Mouse (Mus musculus): ENCODE measurements around the gene Ptma. TPM values are rescaled to one million over a fixed set of nuclear protein-coding genes. Genes with fewer than 3 reads are reported as not detected.

Ptma gene
- polyA plus RNA-seq, 1 experiment from 2014 or later, result 2,326 TPM

GRCm38 (mm10) chr1:86503165-86503747, 23.3 kb upstream of the Ptma start:
- CTCF ChIA-PET, result interaction anchor here (1.3 to 25.4 kb wide), 6 partner anchors 12 to 64 kb away, joined by 6 to 307 read pairs (median 8); partner anchors contain the start of gene Ptma
- in situ Hi-C loops (cut with MboI; ENCODE audit: low pct_unique_long_range_greater_than_20kb), result loop anchor here (5.0 kb wide), 2 partner anchors 34 to 61 kb away; no protein-coding TSS in a partner anchor
- ATAC-seq, result no peak
- POLR2A ChIA-PET, result interaction anchor here (0.6 to 2.8 kb wide), 5 partner anchors 19 to 29 kb away, joined by 3 to 20 read pairs (median 8); partner anchors contain the start of gene Ptma
- H3K27me3 ChIP-seq, result no peaks in the 10 kb centered on the region
- no peak for TF ChIP-seq CTCF (IDR thresholded peaks at IDR 0.05)
- DNase-seq (ENCODE audit: low read depth, low spot score), result no peak

DNA sequence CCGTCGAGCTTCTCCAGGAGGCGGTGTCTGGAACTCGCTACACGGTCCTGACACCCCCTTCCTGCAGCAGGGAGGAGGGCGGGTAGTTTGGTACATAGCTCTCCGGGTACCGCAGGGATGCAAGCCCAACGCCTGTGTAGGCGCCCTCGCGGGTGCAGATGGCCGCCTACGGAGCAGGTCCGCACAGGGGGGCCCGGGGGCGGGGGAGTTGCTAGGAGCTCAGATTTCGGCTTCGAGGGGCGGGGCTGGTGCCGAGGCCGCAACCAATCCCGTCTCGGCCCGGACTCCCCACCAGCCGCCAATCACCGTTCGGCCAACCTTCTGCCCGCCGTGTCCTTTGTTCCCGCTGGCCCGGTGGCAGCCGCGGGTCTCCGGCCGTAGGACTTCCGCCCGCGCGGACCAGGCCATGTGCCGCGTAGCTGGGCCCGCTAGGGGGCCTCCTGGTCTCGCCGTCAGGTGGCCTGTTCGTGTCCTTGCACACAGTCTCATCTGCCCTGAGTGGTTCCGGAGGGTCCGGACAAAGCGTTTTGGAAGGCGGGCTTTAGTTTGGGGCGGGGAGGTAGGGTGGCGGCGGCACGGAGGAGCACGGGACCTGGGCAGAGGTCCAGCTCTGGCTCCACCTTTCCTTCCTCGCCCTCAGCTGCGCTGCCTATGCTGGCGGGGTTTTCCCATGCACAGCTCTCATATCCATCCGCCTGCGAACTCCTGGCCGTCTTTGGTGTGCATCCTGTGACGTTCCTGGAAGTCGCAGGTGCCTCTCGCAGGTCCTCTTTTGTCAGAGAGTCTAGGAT, 22.4 kb upstream of the Ptma start:
- ChIA-PET POLR2A (interaction anchor here (0.5 to 2.8 kb wide), 7 partner anchors 16 to 38 kb away, joined by 3 to 20 read pairs (median 5); partner anchors contain the start of gene Ptma), CTCF (interaction anchor here (1.3 to 25.4 kb wide), 7 partner anchors 11 to 65 kb away, joined by 3 to 307 read pairs (median 7); partner anchors contain the start of gene Ptma)
- no peak for TF ChIP-seq CTCF (IDR thresholded peaks at IDR 0.05)
- in situ Hi-C loops (cut with MboI; ENCODE audit: low pct_unique_long_range_greater_than_20kb), result loop anchor here (5.0 kb wide), 2 partner anchors 33 to 62 kb away; no protein-coding TSS in a partner anchor
- peak; percentile 74 for DNase-seq (ENCODE audit: low read depth, low spot score)
- no peaks in the 10 kb centered on the region for H3K27me3 ChIP-seq
- peak; percentile 92 for ATAC-seq

DNA sequence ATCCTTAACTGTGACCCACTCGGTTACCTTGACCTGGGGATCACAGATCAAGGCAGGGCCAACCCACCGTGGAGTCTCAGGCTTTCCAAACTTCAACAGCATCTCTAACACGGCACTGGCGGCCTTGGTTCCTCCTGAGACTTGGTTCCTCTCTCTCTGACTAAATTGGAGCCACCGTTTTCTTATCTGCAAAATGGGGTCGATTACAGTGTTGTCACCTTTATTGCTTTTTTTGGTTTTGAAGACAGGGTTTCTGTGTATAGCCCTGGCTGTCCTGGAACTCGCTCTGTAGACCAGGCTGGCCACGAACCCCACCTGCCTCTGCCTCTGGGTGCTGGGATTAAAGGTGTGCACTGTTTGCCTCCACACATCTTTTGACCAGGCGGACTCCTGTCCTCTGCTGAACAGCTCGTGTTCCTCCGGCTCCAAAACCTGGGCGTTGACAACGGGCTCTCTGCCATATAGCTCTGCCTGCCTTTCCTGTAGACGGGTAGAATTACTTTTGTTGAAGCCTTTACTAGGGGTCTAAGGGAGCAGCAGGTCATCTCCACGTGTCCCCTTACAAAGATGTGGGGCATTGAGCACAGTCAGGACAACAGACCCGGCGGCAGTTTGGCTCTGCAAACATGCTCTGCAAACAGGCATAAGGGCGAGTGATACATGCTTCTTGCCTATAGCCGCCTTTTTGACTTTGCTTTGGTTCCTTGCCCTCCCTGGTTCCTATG, 21.7 kb upstream of the Ptma start:
- ATAC-seq, result no peak
- CTCF ChIA-PET, result interaction anchor here (1.3 to 25.4 kb wide), 7 partner anchors 10 to 66 kb away, joined by 3 to 307 read pairs (median 7); partner anchors contain the start of gene Ptma
- no peak for TF ChIP-seq CTCF (IDR thresholded peaks at IDR 0.05)
- in situ Hi-C loops (cut with MboI; ENCODE audit: low pct_unique_long_range_greater_than_20kb), result loop anchor here (5.0 kb wide), 2 partner anchors 32 to 63 kb away; no protein-coding TSS in a partner anchor
- H3K27me3 ChIP-seq, result no peaks in the 10 kb centered on the region
- POLR2A ChIA-PET, result interaction anchor here (0.5 to 2.8 kb wide), 6 partner anchors 17 to 39 kb away, joined by 3 to 20 read pairs (median 6); partner anchors contain the start of gene Ptma
- no peak for DNase-seq (ENCODE audit: low read depth, low spot score)

- no peak for DNase-seq (ENCODE audit: low read depth, low spot score)
- in situ Hi-C loops (cut with MboI; ENCODE audit: low pct_unique_long_range_greater_than_20kb), result no loop called here
- POLR2A ChIA-PET, result interaction anchor here (1.8 to 2.8 kb wide), 3 partner anchors 17 to 22 kb away, joined by 5 to 20 read pairs (median 15); partner anchors contain the start of gene Ptma
Measured at GRCm38 (mm10) chr1:86505461-86505860, 21.1 kb upstream of the Ptma start.

DNA sequence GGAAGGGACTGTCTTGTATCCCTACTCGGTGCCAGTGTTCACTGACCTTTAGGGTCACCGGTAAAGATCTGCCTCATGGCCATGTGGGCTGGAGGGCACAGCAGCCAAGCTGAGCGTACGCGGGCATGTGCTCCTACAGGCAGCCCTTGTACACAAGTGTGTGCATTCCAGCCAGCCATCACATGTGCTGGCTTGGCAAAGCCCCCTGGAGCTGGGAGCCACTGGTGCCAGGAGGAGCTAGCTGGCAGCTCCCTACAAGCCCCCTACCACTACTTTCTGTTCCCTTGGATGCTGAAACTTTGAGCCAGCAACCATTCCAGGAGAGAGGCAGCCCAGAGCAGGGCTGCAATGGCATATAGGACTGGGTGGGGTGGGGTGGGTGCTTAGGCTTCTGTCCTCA, 20.1 kb upstream of the Ptma start:
- DNase-seq (ENCODE audit: low read depth, low spot score) (no peak), ATAC-seq (no peak)
- no peak for TF ChIP-seq CTCF (IDR thresholded peaks at IDR 0.05)
- POLR2A ChIA-PET, result interaction anchor here (1.1 to 2.3 kb wide), 2 partner anchors 20 to 71 kb away, joined by 3 to 6 read pairs; partner anchors contain the start of gene Ptma
- no peaks in the 10 kb centered on the region for H3K27me3 ChIP-seq
- in situ Hi-C loops (cut with MboI; ENCODE audit: low pct_unique_long_range_greater_than_20kb), result no loop called here
- CTCF ChIA-PET, result interaction anchor here (2.9 to 25.4 kb wide), 3 partner anchors 12 to 67 kb away, joined by 10 to 307 read pairs (median 15); partner anchors contain the start of gene Ptma

More at GRCm38 (mm10) chr1:86505461-86505860, 21.1 kb upstream of the Ptma start:
- TF ChIP-seq CTCF (IDR thresholded peaks at IDR 0.05), result no peak
- CTCF ChIA-PET, result interaction anchor here (2.9 to 25.4 kb wide), 3 partner anchors 13 to 66 kb away, joined by 10 to 307 read pairs (median 15); partner anchors contain the start of gene Ptma
- ATAC-seq, result no peak
- no peaks in the 10 kb centered on the region for H3K27me3 ChIP-seq

GRCm38 (mm10) chr1:86507866-86508265, 18.7 kb upstream of the Ptma start:
- no peaks in the 10 kb centered on the region for H3K27me3 ChIP-seq
- CTCF ChIA-PET, result interaction anchor here (25.4 kb wide), 1 partner anchor 20 kb away, joined by 307 read pairs; the partner anchor contains the start of gene Ptma
- in situ Hi-C loops (cut with MboI; ENCODE audit: low pct_unique_long_range_greater_than_20kb), result no loop called here
- POLR2A ChIA-PET, result interaction anchor here (2.3 kb wide), 1 partner anchor 18 kb away, joined by 6 read pairs; the partner anchor contains the start of gene Ptma
- DNase-seq (ENCODE audit: low read depth, low spot score), result no peak
- ATAC-seq, result no peak
- TF ChIP-seq CTCF (IDR thresholded peaks at IDR 0.05), result no peak

DNA sequence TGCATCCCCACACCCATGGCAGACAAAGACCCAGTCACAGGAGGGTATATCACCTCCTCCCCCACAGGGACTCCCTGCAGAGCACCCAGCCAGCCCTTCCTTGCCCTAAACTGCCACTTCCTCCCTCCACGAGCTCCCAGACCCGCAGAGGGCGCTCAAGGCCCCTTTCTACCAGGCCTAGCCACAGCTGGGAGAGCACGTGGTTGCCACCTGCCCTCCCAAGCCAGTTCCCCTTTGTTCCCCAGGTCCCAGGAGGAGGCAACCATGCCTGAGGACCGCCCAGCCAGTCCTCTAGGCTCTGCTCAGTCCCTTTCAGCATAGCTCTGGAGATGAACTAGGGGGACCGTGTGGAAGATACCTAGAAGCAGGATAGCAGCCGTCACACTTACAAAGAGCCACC, 17.1 kb upstream of the Ptma start:
- POLR2A ChIA-PET, result interaction anchor here (0.6 to 1.8 kb wide), 4 partner anchors 17 to 22 kb away, joined by 3 to 9 read pairs (median 4); no protein-coding TSS in a partner anchor
- no peak for TF ChIP-seq CTCF (IDR thresholded peaks at IDR 0.05)
- no peaks in the 10 kb centered on the region for H3K27me3 ChIP-seq
- peak; percentile 66 for ATAC-seq
- in situ Hi-C loops (cut with MboI; ENCODE audit: low pct_unique_long_range_greater_than_20kb), result no loop called here
- no peak for DNase-seq (ENCODE audit: low read depth, low spot score)
- CTCF ChIA-PET, result interaction anchor here (1.1 to 25.4 kb wide), 3 partner anchors 10 to 70 kb away, joined by 6 to 307 read pairs (median 10); partner anchors contain the start of gene Ptma

- CTCF ChIA-PET, result interaction anchor here (2.2 to 25.4 kb wide), 2 partner anchors 18 to 71 kb away, joined by 10 to 307 read pairs; partner anchors contain the start of gene Ptma
- in situ Hi-C loops (cut with MboI; ENCODE audit: low pct_unique_long_range_greater_than_20kb), result no loop called here
- POLR2A ChIA-PET, result interaction anchor here (0.6 to 2.2 kb wide), 4 partner anchors 12 to 22 kb away, joined by 3 to 9 read pairs (median 5); no protein-coding TSS in a partner anchor
- H3K27me3 ChIP-seq, result no peaks in the 10 kb centered on the region
- no peak for TF ChIP-seq CTCF (IDR thresholded peaks at IDR 0.05)
- DNase-seq (ENCODE audit: low read depth, low spot score) (no peak), ATAC-seq (no peak)
Measured at GRCm38 (mm10) chr1:86510266-86510665, 16.3 kb upstream of the Ptma start.
